Mouse (Mus musculus) kidney, postnatal 14 days (tissue): ENCODE measurements around the gene Pgd.
"Not testable (repeated sequence)": the region's sequence is repeated elsewhere in the genome, so short reads cannot be mapped to it uniquely, and the experiment has no call there.

Experiments
- DNase-seq: peaks from one replicate; pipeline ENCODE4 v3.0.0; 2022; ENCODE audit warnings: mixed read lengths

Pgd gene

DNA sequence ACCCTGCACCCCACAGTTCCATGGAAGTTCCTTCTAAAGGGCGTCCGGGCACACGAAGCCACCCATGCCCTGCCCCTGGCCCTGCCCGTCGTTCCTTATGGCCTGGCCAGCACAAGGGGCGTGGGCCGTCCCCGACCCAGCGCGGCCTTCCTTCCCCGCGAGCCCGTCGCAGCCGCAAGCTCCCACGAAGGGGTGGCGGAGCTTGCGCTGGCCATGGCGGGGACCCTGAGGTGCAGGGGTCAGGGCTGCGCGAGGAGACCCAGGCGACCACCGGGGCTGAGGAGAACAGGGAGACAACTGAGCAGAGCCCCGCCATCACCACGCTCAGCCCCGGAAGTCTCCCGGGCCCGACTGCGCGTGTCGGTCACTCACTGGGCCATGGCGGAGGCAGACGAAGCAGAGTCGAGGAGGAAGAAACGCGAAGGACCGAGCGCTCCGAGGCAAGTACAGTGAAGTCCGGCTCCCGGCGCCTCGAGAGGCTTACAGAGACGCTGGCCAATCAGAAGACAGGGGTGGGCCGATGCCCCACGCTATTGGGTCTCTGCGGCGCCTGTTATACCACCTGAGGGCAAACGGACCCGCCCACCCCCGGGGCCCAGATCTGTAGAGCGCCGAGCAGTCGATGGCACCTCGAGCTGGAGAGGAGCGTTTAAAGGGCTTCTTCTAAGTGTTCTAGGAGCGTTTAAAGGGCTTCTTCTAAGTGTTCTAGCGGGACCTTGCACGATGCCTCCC is at the start of gene Pgd:
Pgd (minus strand) TSS at position 557 of the 732 bp plus-strand sequence.
- DNase-seq, result peak; percentile 98

DNA sequence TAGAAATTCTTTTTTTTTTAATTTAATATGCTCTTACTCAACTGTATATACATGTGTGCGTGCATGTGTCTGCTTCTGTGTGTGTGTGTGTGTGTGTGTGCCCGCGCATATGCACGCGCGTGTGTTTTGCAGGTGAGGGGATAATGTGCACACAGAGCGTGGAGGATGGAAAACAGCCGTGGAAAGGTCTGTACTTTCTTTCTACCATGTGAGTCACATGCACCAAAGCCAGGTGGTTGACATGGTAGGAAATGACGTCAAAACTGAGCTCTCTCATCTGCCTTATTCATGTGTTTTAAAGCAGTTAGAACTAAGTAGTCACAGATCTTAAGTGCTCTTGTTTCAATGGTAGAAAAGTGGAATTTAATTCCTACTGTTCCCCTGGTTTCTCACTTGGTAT is 49.4 kb upstream of the Pgd start:
- DNase-seq, result no peak

DNA sequence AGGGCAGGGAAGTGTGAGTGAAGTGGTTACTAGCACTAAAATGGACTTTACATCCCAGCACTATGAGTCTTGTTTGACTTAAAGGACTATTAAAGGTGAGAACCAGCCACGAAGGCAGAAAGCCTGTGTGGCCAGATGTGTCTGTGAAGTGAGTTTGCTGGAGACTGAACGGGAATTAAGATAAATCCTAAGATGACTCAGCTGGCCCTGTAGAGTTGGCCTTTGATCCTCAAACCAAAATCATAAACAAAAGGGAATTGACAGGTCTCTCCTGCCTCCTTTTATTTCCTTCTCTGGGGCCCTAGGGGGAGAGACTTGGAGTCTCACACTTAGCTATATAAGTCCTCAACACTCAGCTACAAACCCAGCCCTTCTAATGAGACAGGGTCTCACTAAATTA is 48.8 kb upstream of the Pgd start:
- DNase-seq, result no peak

DNA sequence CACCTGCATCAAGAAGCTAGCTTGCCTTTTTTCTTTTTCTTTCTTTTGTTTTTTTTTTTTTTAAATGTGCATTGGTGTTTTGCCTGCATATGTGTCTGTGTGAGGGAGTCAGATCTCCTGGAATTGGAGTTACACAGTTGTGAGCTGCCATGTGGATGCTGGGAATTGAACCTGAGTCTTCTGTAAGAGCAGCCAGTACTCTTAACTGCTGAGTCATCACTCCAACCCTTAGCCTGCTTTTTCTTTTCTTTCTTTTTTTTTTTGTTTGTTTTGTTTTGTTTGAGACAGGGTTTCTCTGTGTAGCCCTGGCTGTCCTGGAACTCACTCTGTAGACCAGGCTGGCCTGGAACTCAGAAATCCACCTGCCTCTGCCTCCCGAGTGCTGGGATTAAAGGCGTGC is 47.9 kb upstream of the Pgd start:
- DNase-seq, result not testable (repeated sequence)

DNA sequence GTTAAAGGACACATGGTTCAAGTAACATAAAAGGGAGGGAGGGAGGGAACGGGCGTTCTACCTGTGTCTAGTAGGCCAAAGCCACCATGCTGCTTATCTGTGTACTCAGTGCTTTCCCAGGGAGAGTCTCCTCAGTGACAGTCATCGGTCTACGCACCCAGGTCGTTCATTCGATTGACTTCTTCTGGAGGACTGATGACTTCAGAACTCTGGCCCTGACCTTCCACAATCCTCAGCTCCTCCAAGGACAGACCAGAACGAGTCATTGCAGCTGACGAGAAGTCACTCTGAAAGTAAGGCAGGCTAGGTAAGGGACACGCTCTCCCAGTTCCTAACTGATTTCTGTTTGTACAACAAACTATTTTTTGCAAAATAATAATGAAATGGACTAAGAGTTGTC is 46.9 kb upstream of the Pgd start:
- DNase-seq, result no peak

DNA sequence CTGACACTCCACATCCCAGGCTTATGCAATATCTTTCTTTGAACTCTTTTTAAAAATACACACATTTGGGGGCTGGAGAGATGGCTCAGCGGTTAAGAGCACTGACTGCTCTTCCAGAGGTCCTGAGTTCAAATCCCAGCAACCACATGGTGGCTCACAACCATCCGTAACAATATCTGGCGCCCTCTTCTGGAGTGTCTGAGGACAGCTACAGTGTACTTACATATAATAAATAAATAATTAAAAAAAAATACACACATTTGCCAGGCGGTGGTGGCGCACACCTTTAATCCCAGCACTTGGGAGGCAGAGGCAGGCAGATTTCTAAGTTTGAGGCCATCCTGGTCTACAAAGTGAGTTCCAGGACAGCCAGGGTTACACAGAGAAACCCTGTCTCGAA is 44.9 kb upstream of the Pgd start:
- not testable (repeated sequence) for DNase-seq

DNA sequence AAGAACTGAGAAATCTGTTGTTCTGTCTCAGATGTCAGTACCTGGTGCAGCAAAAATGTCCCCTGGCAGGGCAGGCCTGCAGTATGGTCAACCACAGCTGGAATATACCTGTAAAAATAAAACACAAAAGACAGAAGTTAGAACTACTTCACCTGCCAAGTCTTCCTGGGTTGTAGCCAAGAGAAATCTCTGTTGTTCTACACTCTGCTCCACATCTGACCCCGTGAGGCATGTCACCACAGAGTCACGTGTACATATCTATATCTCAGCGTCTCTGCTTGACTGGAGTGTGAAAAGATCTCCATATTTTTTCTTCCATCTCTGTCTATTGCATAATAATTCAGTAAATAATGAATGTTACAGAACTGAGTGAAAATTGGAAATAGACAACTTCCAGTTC is 35.9 kb upstream of the Pgd start:
- DNase-seq, result no peak

DNA sequence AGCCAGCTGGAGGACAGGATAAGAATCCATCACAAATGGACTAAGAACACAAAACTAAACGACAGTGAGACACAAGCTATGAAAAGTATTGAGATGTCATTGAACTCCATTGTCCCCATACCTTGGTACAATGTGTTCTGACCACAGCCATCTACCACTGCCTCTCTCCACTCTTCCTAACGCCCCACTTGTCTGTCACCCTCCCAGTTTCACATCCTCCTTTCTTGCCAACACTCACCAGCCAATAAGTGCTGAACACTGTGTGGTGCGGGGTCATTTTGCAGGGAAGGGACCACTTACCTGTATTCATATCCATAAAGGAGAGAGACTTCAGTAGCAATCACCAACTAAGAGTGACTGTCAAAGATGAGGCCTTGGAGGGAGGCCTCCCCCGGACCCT is 34.5 kb upstream of the Pgd start:
- no peak for DNase-seq

DNA sequence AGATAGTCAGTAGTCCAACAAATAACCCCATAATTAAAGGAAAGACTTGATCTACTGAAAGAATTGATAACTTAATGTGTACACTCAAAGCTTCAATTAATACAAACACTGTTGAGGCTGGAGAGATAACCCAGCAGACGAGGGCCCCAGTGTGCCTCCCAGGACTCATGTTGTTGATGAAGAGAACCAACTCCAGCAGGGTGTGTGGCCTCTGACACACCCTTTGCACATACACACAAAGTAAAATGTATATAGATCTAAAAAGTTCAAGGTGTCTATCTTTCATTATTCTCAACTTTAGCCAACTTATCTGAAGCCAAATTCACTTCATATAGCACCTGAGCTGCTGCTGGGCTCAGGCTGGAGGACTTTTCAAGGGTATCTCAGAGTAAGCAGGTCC is 30.6 kb upstream of the Pgd start:
- DNase-seq, result no peak

DNA sequence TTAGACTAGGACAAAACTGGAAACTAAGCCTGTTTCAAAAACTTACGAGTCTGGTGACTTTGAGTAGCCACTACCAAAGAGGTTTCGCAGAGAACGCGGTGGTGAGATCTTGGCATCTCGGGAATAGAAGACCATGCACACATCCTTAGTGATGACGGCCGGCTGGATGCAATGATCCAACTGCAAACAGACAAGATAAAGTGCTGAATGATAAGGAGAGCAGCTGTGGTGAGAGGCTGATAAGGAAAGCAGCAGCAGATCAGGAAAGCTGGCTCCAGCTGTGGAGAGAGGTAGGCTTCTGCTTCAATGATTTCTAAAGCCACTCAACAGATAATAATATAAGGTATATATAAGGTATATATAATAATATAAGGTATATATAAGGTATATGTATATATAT is 24.5 kb upstream of the Pgd start:
- no peak for DNase-seq

DNA sequence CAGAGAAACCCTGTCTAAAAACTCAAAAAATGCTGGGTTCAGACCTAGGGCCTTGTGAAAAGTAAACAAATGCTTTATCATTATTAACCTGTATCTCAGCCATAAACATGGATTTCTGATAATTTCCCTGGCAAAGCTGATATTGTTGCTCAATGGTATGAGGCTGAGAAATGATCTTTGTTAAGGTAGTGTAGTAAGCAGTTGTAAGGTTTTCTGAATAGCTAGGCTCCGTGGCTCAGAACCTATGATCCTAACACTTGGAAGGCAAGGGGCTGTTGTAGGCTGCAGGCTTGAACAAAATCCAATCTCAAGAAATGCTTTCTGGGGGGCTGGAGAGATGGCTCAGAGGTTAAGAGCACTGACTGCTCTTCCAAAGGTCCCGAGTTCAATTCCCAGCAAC is 22.0 kb upstream of the Pgd start:
- DNase-seq, result no peak

DNA sequence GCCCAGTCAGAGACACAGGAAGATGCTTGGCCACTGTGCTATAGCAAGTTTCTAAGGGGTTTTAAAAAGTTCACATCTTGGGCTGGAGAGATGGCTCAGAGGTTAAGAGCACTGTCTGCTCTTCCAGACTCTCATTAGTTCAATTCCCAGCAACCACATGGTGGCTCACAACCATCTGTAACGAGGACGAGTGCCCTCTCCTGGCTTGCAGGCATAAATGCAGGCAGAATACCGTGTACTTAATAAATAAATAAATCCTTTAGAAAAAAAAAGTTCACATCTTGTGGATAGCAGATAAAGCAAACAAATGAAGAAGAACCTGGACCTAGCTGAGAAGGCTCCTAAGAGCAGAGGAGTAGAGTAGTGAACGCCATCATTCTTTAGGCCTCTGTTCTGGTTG is 16.2 kb upstream of the Pgd start:
- DNase-seq, result no peak

DNA sequence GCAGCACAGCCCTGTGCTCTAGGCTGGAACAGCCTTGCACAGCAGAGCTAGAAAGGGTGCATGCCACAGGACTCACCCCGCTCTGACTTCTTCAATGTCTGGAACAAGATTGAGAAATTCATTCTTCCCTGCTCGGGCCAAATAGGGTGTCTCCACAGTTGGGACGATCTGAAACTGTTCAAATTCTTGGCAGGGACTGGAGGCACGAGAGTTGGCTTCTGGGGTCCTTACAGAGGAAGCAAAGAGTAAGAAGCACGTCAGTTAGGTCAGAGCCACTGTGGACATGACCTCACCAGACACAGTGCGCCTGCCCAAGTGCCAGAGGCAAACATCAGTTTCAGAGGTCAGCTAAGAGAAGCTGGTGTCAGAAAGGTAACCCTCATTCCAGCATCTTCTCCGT is 15.6 kb upstream of the Pgd start:
- DNase-seq, result no peak

DNA sequence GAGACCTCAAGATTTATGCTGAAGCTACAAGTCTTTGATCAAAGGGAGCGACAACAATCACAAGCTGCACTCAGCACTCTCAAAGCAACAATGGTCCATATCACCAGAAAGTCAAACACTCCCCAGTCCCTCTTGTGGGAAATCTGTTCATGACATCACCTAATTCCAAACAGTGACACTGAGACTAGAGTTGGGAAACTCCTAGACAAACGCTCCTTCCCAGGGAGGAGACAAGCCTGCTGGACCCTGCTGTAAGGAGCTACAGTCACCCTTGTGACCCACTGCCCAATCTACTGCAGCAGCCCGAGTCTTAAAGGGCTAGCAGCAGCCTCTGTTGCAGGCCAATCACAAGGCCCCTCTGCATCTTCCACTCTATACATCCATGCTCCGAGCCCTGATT is 13.0 kb upstream of the Pgd start:
- no peak for DNase-seq

DNA sequence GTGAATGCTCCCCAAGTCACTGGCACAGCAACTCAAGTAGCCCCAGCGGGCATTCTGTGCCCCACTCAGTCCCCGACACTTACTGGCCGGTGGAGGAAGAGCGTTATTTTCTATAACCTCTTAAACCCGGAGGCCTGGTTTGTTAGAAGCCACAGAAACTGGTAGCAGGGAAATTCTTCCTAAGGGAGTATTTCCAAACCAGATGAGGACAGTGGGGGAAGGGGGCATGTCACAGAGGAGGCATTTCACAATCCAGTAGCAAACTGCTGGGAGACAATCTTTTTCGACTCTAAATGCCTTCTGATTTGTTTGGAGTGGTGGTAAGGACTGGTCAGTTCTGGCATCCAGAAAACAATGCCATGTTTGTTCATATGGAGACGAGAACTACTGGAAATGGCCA is 12.6 kb upstream of the Pgd start:
- no peak for DNase-seq

DNA sequence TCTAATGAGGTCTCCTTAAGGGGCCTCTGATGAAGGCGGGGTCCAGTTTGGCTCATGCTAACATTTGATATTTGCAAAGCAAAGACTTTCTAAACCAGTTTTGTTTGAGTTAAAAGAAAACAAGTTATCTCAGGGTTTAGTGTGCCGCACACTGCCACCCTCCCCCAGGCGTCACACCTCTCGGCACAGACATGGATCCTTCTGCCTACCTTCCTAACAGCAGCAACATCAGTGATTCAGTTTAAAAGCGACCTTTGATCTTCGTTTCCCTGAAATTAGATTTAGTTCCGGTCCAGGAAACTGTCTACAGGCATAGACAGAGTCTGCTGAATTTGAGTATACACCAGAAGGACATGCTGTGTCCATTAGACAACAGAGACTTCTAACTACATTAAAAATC is 11.8 kb upstream of the Pgd start:
- no peak for DNase-seq

DNA sequence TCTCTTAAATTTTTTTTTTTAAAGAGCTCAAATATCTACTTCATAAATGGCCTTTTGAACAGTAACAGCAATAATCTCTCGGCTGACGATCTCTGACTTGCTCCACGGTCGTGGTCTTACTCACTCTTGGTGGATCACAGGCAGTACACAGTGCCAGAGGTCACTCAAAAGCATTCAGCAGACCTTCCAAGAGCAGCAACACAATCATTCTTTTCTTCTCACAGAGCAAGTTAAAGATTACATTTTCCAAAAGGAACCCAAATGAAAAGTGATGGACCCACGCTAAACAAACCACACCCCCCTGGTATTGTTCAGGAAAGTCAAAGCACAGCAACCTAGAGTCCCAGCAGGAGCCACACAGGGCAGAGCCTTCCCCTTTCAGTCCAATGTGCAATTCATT is 10.5 kb upstream of the Pgd start:
- peak; percentile 33 for DNase-seq

DNA sequence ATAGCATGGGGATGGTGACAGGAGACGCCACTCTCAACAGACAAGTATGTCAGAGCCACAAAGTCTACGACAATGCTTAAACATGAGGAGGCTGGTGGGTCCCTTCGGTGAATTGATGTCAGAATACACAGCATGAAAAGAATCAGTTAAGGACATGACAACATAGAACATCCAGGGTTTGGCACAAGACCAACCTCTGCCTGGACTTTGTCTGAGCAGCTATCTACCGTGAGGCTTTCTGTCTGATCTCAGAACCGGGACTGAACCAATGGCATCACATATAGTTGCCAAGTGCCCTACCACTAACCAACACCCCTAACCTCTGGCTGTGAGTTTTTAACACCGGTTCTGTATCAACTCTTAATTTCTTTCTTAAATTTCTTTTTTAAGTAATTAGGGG is 10.1 kb upstream of the Pgd start:
- peak; percentile 54 for DNase-seq

DNA sequence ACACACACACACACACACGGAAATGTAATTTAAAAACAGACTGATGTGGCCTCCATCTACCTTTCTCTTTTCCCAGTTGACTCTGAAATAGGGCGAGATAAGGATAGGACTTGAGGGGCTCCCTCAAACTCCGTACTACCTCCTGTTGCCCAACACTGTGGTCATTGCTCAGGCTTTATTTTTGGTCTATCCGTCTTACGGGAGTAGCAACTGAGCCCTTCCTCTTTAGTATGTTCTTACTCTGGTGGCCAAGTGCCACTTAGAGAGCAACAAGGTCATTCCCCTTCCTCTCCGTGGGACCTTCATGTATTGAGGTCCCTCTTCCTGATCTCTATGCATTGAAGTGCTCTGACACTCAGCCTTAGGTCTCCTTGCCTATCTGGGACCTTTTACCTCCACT is 7.1 kb upstream of the Pgd start:
- DNase-seq, result no peak

DNA sequence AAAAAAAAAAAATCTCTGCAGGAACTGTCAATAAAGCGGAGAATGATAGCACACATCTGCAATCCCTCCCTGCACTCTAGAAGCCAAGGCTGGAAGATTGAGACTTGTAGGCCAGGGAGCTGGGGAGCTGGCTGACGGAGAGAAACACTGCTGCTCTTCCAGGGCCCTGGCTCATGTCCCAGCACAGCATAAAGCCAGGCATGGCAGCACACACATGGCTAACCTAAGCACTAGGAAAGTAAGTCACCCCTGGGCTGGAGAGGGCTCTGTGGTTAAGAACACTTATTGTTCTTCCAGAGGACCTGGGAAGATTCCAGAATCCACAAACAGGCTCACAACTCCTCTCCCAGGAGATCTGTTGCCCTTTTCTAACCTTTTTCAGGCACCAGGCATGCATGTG is 6.1 kb upstream of the Pgd start:
- DNase-seq, result no peak

DNA sequence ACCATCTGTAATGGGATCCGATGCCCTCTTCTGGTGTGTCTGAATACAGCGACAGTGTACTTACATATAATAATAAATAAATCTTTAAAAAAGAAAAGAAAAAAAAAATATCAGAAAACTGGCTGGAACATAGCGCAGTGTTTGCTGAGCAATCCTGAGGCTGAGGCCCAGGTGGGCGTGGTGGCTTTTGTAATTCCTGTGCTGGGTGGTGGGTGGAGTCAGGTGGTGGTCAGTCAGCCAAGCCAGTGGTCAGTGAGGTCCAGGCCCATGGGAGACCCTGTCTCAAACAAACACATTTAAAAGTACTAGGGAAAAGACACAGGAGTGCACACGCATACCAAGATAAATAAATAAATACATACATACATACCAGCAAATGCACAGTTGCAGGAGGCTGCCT is 5.5 kb upstream of the Pgd start:
- no peak for DNase-seq

DNA sequence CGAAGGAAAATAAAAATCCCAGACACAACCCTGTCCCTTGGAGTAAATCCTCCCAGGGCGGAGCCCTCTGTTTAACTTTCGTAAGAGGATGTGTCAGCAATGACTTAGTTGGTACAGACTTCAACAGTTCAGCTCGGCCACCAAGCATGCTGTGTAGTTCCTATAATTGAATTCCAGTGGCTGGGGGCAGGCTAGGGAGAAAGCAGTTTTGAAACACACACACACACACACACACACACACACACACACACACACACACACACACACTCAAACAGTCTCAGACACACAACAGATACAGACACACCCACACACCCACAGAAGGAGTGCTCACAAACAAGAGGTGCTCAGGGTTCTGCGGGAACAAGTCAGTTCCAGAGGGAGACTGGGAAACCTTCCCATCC is 5.0 kb upstream of the Pgd start:
- DNase-seq, result no peak

DNA sequence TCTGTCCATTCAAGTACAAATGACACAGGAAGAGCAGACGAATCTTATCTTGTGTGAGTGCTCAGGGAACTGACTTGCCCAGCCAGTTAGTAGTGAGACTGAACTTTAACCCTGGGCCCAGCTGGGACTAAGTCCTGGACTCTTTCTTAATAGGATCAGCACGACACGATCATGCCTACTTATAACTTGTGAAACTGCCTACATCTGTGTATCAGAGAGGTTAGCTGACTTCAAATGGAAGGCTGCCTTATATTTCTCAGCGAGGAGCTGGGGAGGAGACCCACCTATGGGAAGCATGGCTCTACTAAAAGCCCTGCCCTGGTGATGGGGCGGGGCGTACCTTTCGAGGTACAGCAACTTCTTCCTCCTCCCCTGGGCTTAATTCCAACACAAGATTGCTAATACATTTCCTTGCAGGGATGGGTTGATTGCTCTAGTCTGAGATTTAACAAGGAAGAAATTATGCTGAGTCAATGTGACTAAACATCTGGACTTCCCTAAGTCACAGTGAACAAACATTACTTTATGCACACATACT is 3.9 kb upstream of the Pgd start:
- DNase-seq, result peak; percentile 53

DNA sequence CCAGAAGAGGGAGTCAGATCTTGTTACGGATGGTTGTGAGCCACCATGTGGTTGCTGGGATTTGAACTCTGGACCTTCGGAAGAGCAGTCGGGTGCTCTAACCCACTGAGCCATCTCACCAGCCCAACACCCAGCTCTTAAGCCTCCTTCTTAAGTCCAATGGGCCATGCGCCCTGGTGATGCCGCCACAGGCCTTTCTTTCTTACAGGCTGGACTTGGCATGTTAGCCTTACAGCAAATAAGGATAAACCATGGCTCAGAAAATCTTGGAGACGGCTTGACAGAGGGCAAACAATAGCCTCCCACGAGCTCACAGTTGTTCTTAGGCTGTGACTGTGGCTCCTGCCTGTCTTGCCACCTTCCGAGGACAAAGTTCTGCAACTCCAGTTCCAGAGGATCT is 3.4 kb upstream of the Pgd start:
- not testable (repeated sequence) for DNase-seq

DNA sequence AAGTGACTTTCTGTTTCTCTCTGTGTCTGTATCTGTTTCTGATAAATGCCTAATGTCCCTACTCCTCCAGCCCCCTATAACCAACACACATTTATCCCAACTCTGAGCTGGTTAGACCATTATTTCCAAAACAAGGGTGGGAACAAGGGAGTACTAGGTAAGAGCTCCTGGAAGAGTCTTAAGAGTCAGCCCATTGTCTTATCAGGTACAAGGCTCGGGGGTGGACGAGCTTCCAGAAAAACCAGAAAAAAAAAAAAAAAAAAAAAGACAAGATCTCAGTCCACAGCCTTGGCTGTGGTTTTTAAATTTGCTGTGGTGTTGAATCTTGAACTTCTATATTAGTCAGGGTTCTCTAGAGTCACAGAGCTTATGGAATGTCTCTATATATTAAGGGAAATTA is 1.4 kb upstream of the Pgd start:
- no peak for DNase-seq
